ENCODE assay signal across 24 mouse cellular contexts in the genomic region with DNA sequence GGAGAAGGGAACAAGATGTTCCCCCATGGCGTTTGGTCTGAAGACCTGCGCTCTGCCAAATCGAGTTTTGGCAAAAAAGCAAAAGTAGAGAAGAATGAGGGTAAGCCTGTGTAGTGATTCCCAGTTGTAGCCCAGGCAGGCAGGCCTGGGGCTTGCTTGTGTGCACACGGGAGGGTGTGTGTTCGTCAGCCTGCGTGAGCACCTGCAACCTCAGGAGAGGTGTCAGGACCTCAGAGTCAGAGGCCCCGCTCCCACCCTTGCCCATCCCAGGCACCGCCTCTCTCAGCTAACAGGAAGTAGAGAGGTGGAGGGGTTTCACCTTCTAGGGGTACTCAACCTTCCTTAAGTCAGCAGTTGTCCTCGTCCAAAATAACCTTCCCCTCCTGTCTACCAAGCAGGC. TPM values are rescaled to one million over a fixed set of nuclear protein-coding genes. Genes with fewer than 3 reads are reported as not detected.
DNase-seq lines count a peak whose midpoint lies in the region; ATAC-seq and TF ChIP-seq lines count a peak whose summit lies in the region.
"Had no signal": no experiment of that assay in that cellular context is flagged by ENCODE, and none has a peak within 500 bp of the region (broad histone marks: within the 10 kb centered on the region; RNA-seq: fewer than 3 reads in every experiment).

No protein-coding gene starts in this region.

- TF ChIP-seq EP300 in lung, postnatal 0 days (IDR thresholded peaks at IDR 0.05): no peak

- TF ChIP-seq CTCF in thymus, adult 2 months (IDR thresholded peaks at IDR 0.05; ENCODE audit: borderline replicate concordance, control insufficient read depth, extremely low read depth, insufficient read depth, low read length, poor library complexity): no peak
- TF ChIP-seq CTCF in lung, postnatal 0 days (IDR thresholded peaks at IDR 0.05): no peak

- H3K9me3 ChIP-seq in heart, embryonic 16.5 days (replicated peaks; ENCODE audit: control insufficient read depth, low read length): no peaks in the 10 kb centered on the region
- no peaks in the 10 kb centered on the region for H3K9me3 ChIP-seq in lung, postnatal 0 days (ENCODE audit: low read length)
- H3K9me3 ChIP-seq: hindbrain, embryonic 12.5 days; kidney, embryonic 15.5 days; midbrain, embryonic 12.5 days; stomach, embryonic 15.5 days had no signal

- peak; percentile 39 for ATAC-seq in heart, embryonic 16.5 days (replicated peaks; ENCODE audit: extremely low read depth, insufficient read depth, low FRiP score)
- no peak for ATAC-seq in lung, postnatal 0 days
- ATAC-seq: forebrain, postnatal 0 days had no signal

- WGBS in heart, embryonic 16.5 days: 71% methylated on average over 9 of the region's 9 CpGs
- WGBS in thymus, adult 2 months: 20% methylated on average over 9 of the region's 9 CpGs
- 66% methylated on average over 9 of the region's 9 CpGs for WGBS in lung, postnatal 0 days

- no peaks in the 10 kb centered on the region for H3K36me3 ChIP-seq in heart, embryonic 16.5 days (ENCODE audit: control insufficient read depth, insufficient read depth)
- H3K36me3 ChIP-seq in thymus, adult 2 months (ENCODE audit: control insufficient read depth, insufficient read depth, low read length): no peaks in the 10 kb centered on the region
- no peaks in the 10 kb centered on the region for H3K36me3 ChIP-seq in lung, postnatal 0 days (ENCODE audit: insufficient read depth, low read length)
- H3K36me3 ChIP-seq: hindbrain, embryonic 12.5 days; kidney, embryonic 15.5 days; midbrain, embryonic 12.5 days; stomach, embryonic 15.5 days had no signal

- peak overlapping the region; percentile 69 for H3K27ac ChIP-seq in heart, embryonic 16.5 days (ENCODE audit: low read length)
- H3K27ac ChIP-seq in thymus, adult 2 months (ENCODE audit: control insufficient read depth, insufficient read depth, low read length): peak overlapping the region; percentile 92
- no peak overlapping the region for H3K27ac ChIP-seq in lung, postnatal 0 days (ENCODE audit: low read length)
- H3K27ac ChIP-seq: heart, adult 2 months; hindbrain, embryonic 12.5 days; kidney, embryonic 15.5 days; liver, embryonic 14.5 days; midbrain, embryonic 12.5 days; stomach, embryonic 15.5 days had no signal

- DNase-seq in heart, postnatal 4 days: no peak
- DNase-seq in testis, postnatal 10 days (ENCODE audit: low spot score): peak; percentile 35
- no peak for DNase-seq in testis, postnatal 14 days (ENCODE audit: low spot score)
- peak; percentile 76 for DNase-seq in thymus, adult 2 months
- peak; percentile 80 for DNase-seq in thymus, postnatal 4 days
- no peak for DNase-seq in lung, postnatal 0 days (ENCODE audit: low spot score)
- DNase-seq in lung, postnatal 14 days: no peak
- DNase-seq: adrenal gland, postnatal 14 days; cerebellum, adult 9-10 months; forebrain, postnatal 0 days; gastrocnemius, postnatal 25 days; heart, adult 2 months; kidney, adult 11 months; kidney, postnatal 36 days; layer of hippocampus, postnatal 36 days; retina, postnatal 1 day; right cerebral cortex, postnatal 25 days; spleen, adult 18-20 months had no signal

- peak; percentile 60; the same call in 1 of the 2 replicates for TF ChIP-seq POLR2A in thymus, adult 2 months (IDR thresholded peaks at IDR 0.05; ENCODE audit: control insufficient read depth, extremely low read depth, insufficient read depth, low read length, poor library complexity)

- peaks cover 19% of the 10 kb centered on the region for H3K4me1 ChIP-seq in heart, embryonic 16.5 days (ENCODE audit: control insufficient read depth, insufficient read depth, low read length)
- peaks cover 78% of the 10 kb centered on the region for H3K4me1 ChIP-seq in thymus, adult 2 months (replicated peaks; ENCODE audit: control insufficient read depth, insufficient read depth, low read length)
- peaks cover 17% of the 10 kb centered on the region; the same call in 1 of the 2 replicates for H3K4me1 ChIP-seq in lung, postnatal 0 days (ENCODE audit: insufficient read depth, low read depth, low read length)

- no peak overlapping the region for H3K4me2 ChIP-seq in heart, embryonic 16.5 days (ENCODE audit: low read depth, low read length)
- H3K4me2 ChIP-seq in lung, postnatal 0 days (replicated peaks; ENCODE audit: low read depth, low read length): no peak overlapping the region
- H3K4me2 ChIP-seq: hindbrain, embryonic 12.5 days; kidney, embryonic 15.5 days; midbrain, embryonic 12.5 days; stomach, embryonic 15.5 days had no signal

- H3K27me3 ChIP-seq in heart, embryonic 16.5 days (ENCODE audit: control insufficient read depth, insufficient read depth, low read length): no peaks in the 10 kb centered on the region
- H3K27me3 ChIP-seq in thymus, adult 2 months (ENCODE audit: control insufficient read depth, insufficient read depth, low read length): no peaks in the 10 kb centered on the region
- H3K27me3 ChIP-seq in lung, postnatal 0 days (replicated peaks; ENCODE audit: insufficient read depth, low read length): no peaks in the 10 kb centered on the region
- H3K27me3 ChIP-seq: hindbrain, embryonic 12.5 days; kidney, embryonic 15.5 days; midbrain, embryonic 12.5 days; stomach, embryonic 15.5 days had no signal

- H3K9ac ChIP-seq in heart, embryonic 16.5 days (ENCODE audit: low read length): no peak overlapping the region
- H3K9ac ChIP-seq in lung, postnatal 0 days (replicated peaks; ENCODE audit: low read depth): no peak overlapping the region
- H3K9ac ChIP-seq: forebrain, postnatal 0 days; hindbrain, embryonic 12.5 days; kidney, embryonic 15.5 days; liver, embryonic 14.5 days; midbrain, embryonic 12.5 days; stomach, embryonic 15.5 days had no signal

- H3K4me3 ChIP-seq in heart, embryonic 16.5 days (ENCODE audit: low read length): no peak overlapping the region
- H3K4me3 ChIP-seq in thymus, adult 2 months (ENCODE audit: control insufficient read depth, insufficient read depth, low read length): no peak overlapping the region
- H3K4me3 ChIP-seq in lung, postnatal 0 days (ENCODE audit: low read depth, low read length): no peak overlapping the region
- H3K4me3 ChIP-seq: heart, adult 2 months; hindbrain, embryonic 12.5 days; kidney, embryonic 15.5 days; midbrain, embryonic 12.5 days; stomach, embryonic 15.5 days had no signal

RNA-seq across cellular contexts. Expression of gene Srp14, which starts 15.5 kb away (rescaled TPM):
- 197 and 220 TPM in 2 replicates for polyA plus RNA-seq in heart, embryonic 16.5 days (2015; fragmentation: Nextera tagmentation; extraction: Ambion mirVana)
- 100 to 1,000 TPM; 104 to 111 TPM for total RNA-seq in heart, postnatal 4 days (2021)
- 59.9 and 82.7 TPM in 2 replicates for polyA plus RNA-seq in thymus, adult 2 months (2012; rRNA removed)
- polyA plus RNA-seq in lung, postnatal 0 days (2015; fragmentation: Nextera tagmentation; extraction: Ambion mirVana): 275 and 277 TPM in 2 replicates

RNA-seq across cellular contexts. Expression of gene Bmf, which starts 54.5 kb away (rescaled TPM):
- polyA plus RNA-seq in heart, embryonic 16.5 days (2015; fragmentation: Nextera tagmentation; extraction: Ambion mirVana): 1.4 and 1.8 TPM in 2 replicates
- total RNA-seq in heart, postnatal 4 days (2021): 1 to 10 TPM; 4.2 to 7.6 TPM
- polyA plus RNA-seq in thymus, adult 2 months (2012; rRNA removed): 67.3 and 80.9 TPM in 2 replicates
- polyA plus RNA-seq in lung, postnatal 0 days (2015; fragmentation: Nextera tagmentation; extraction: Ambion mirVana): 7.3 and 9.8 TPM in 2 replicates

Comparison
In these comparisons a context has a peak if more than half of its experiments do, and no peak if none do; other contexts are left out.
1. DNase-seq: peak in testis, postnatal 10 days (single experiment), thymus, adult 2 months (single experiment) and thymus, postnatal 4 days (single experiment); none in heart, postnatal 4 days (single experiment), testis, postnatal 14 days (single experiment), lung, postnatal 0 days (single experiment) and lung, postnatal 14 days (single experiment).